Mouse (Mus musculus) cerebellum, adult (tissue): ENCODE measurements around the gene Atxn1.
A peak's percentile ranks its signal among the peaks of the same experiment; 100 is the strongest.

Experiments used
- ATAC-seq: cut with Nextera tagmentation; 2 replicates; pipeline ENCODE4 v1.9.2; 2017; ENCODE audit warnings: mild to moderate bottlenecking, moderate library complexity, mixed read lengths; ENCODE audit not compliant: insufficient number of reproducible peaks, low FRiP score, low TSS enrichment

Atxn1 gene

DNA sequence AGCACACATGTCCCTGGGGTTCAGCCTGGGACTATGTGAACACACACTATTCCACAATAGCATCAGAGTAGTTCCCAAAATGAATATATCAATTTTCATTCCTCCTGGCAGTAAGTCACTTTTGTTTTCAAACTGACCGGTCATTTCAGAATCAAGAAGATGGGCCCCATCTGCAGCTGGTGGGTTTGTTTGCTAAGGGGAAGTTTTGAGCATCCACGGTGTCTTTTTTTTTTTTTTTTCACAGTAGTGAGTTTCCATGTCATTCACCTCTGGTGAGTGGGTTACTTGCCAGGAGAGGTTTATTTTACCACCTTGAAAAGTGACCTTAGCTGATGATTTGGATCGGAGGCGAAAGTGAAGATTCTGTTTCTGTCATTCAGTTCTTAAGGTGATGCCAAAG is 166.6 kb downstream of the Atxn1 start:
- no peak for ATAC-seq

DNA sequence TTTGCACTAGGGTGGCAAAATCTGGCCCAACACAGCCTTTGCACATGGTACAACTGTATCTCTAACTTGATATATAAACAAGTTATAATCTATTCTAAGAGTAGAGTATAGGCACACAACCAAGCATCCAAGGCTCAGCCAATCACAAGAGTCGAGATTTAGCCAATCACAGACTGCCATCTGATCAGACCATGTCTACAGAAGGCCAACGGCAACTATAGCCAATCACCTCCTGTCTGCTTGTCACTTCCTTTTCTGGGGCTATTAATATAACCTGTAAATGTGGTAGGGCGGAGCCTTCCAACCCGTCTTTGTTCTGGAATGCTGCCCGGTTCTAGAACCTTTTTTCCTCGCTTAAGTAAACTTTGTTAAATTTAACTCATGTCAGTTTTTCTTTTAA is 167.1 kb downstream of the Atxn1 start:
- no peak for ATAC-seq

DNA sequence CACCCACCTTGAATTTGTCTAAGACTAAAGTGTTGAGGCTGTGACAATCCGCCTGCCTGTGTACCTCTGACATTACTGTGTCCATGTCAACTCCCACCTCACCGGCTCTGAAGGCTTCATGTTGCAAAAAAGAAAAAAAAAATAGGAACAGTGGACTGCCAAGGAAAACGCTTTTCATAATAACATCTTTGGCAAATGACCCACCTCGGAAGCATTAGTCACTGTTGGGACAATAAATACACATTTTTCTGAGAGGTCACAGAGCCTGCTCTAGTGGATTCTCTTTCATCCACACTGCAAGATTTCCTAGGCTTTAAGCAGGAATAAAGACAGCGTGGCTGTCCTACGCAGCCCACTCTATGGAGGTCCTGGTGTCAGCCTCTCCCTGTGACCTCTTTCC is 168.5 kb downstream of the Atxn1 start:
- no peak for ATAC-seq

DNA sequence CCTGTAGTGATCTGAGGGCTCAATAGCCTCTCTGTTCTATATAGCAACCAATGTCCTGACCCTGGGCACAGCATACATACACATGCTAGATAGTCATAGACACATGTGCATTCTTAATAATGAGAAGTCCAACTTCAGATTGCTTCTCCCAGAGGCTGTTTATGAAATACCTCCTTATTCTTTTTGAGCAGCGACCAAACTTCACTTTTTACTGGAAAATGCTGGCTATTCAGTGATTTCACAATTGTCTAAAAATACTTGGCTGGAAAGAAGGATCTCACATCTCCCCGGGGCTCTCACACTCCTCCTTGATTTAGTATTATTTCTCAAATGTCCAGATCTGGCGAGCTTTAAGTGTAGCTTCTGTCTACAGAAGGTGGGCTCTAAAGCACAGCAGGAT is 171.0 kb downstream of the Atxn1 start:
- ATAC-seq, result no peak

DNA sequence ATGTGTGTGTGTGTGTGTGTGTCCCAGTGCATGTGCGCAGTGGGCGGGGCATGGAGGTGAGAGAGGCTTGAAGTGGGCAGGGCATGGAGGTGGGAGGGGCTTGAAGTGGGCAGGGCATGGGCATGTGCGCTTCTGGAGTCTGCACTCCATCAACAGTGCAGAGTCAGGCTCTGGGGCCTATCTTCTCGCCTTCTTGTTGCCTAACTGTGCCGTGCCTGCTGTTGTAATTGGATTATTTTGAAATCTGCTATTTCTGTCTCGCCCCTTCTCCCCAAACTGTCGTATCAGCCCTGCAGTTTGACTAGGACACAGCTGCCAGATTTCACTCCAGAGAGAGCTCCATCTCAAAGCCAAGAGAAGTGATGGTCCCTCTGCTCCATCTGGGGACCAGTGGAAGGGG is 178.4 kb downstream of the Atxn1 start:
- ATAC-seq, result no peak

DNA sequence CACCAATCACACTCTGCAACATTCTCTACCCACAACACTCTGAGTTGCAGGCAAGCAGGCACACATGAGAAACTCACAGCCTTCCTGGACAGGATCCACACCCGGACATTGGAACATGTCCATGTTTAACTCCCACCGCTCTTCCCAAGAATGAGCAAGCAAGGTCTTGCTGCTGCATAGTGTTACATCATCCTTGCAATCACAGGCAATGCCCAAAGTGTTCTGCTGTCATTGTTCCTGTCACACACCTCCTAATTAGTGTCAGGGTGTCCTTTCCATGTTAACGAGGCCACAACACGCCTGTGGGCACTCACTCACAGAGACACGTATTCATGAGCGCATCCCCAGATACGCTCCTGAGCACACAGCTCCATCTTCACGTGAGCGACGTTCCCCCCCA is 181.1 kb downstream of the Atxn1 start:
- no peak for ATAC-seq

DNA sequence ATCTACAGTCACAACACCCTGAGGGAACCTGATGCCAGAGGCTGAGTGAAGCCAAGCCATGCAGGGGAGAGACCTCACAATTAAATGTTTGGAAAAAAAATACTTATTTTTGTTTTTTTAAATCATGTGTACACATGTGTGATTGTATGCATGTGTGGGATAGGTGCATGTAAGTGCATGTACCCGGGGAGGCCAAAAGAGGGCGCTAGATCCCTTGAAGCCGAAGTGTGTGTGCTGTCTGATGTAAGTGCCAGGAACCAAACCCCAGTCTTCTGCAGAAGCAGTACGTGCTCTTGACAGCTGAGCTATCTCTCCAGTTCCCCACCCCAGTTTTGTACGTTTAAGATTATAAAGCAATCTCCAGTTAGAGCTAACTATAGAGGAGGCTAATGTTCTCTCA is 186.1 kb downstream of the Atxn1 start:
- ATAC-seq, result no peak

DNA sequence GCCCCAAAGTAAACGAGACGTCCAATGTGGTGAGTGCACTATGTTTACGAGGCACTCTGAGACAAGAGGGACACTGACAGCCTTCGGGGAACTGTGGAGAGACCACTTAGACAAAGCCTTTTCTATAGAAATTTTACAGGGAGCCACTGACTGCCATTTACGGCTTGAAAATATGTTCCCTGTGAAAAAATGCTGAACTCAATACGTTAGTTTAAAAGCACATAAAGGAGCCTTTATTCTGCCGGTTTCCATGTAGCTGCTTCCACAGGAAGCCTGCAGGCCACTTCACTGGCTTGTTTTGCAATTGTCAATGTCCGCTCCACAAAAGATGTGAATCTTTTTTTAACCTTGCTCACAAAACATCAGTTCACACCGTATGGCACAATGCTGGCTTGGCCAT is 186.6 kb downstream of the Atxn1 start:
- no peak for ATAC-seq

DNA sequence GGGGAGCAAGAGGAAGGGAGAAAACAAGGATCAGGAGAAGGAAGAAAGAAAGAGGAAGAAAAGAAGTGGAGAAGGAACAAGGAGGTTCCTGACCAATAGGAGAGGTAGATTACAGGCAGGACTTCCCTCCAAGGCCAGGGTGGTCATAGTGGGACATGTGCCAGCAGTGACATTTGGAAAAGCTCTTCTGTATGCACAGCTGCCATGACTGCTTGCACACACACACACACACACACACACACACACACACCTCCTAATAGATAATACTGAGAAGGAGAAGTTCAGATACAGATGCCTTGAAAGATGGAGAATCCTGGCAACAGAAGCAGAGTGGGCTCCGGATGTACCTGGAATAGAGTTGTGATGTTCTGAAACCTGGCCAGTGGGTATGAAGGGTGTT is 189.3 kb downstream of the Atxn1 start:
- no peak for ATAC-seq

DNA sequence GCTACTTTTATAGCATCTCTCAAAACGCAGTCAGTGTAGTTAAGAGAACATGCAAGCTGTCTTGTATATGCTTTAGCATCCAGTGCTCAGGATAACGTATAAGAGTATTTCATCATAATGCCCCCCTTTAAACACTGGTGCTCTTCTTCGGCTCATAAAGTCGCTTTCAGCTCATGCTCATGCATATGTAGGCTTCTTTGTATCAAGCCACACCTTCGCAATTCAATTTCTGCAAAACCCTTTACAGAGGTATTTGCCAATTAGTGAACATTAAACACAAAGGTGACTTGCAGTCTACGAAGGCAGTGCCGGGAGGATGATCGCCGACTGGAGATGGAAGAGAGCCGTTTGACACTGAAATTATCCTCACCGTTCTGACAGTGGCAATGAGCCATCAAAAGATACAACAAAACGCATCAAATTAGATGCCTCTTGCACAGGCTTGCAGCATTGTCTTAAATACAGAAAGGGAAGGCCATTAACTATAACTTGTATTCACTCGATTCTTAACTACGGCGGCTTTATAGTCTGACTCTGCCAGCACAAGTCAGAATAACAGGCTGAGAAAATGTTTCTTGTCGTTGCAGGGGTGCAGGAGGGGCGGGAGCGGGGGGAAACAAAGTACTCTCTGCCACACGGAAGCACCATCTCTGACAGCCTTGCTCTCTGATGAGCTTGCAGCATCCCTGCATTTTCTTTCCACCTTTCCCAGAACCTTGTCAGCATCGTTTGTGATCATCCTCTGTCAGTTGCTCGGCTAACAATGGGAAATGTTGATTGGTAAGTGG is 191.2 kb downstream of the Atxn1 start:
- no peak for ATAC-seq

DNA sequence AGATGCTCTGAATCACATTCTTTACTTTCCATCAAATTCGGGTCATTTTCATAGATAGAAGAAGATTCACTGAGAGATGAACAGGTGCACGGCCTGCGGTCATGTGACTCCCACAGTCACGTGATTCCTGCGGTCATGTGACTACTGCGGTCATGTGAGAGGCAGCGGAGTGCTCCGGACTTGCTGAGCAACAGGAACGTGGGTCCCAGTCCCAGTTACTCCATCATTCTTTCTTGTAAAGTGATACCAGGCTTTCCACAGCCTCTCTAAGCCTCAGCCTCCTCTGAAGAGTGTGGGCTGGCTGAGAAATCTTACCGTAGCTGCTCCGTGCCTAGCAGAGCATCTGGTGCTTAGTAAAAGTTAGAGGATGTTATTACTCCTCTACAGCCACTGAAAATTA is 195.1 kb downstream of the Atxn1 start:
- ATAC-seq, result no peak

DNA sequence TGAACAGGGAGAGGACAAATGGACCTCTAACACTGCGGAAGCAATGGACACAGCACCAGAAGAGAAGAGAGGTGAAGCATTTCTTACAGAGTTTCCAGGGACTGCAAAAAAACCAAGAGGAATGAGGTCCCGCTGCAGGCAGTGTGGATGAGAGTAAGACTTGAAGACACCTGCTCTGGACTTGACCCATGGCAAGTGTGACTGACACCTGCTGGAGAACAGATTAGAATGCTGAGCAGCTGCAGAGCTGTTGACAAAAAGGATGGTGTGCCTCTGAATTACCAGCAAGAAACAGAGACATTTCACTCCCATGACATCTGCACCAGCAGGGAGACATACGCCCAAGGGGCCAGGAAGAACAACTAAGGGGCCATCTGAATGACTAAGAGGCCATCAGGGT is 196.6 kb downstream of the Atxn1 start:
- no peak for ATAC-seq

DNA sequence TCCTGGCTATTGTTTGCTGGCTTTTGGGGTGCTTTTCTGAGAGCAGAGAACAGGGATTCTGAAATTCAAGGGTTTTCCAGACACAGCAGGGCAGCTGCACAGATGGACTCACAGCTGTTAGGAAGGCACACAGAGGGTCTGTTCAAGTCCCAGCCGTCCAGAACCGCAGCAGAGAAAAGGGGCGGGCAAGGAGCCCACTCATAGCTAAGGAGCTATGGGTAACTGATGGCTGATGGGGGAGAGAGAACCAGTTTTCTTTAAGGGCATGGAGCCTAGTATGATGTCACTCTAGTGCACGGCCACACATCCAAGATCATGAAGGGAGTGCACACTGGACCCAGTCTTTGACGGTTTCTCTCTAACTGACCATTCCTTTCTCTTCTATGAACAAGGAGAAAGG is 200.5 kb downstream of the Atxn1 start:
- ATAC-seq, result no peak

DNA sequence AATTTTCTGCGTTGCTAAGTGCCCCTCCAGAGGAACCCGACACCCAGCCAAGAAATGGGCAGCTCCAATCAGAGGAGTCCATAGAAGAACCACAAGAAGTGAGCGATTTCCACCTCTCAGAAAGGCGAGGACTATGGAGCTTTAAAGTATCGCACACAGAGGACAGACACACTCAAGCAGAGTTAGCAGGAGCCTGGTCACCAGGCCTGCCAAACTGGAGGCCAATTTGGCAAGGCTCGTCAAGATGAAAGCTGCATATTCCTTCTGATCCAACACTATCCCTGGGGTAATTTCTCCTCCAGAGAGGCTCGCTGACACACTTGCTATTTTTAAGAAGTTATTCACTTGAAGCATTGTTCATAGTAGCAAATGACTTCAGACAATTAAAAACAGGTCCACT is 202.5 kb downstream of the Atxn1 start:
- ATAC-seq, result peak; percentile 90

DNA sequence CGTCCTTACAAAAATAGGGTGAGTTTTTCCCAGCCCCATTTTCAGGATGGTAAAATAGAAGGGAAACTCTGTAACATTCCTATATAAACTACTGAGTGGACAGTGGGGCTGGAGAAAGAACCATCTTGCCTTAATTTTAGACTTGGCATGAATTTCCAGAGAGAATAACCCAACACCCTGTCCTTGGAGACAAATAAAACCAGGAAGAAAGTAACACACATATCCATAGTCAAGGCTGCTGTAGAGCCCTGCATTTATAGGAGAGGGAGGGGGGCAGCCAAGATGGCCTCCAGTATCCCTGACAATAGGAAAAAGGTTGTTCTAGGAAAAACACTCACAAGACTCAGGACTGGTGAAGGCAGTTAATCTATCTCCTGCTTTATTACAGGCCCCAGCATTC is 210.3 kb downstream of the Atxn1 start:
- no peak for ATAC-seq

DNA sequence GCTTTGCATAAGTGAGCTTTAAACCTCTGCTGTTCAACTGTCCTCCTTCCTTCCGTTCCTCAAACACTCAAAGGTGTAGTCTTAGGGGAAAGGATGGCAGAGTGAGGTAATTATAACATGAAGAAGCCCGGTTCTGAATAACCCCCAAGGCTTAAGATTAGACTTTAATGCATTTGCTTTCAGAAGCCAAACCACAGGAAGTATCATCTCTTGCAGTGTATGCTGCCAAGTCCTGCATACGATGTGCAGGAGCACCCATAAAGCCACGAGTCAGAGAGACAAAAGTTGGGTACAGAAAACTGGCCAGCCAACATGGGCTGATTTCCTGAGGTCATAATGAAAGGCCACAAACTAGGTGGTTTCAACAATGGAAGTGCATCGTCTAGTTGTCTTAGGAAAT is 212.3 kb downstream of the Atxn1 start:
- ATAC-seq, result no peak

DNA sequence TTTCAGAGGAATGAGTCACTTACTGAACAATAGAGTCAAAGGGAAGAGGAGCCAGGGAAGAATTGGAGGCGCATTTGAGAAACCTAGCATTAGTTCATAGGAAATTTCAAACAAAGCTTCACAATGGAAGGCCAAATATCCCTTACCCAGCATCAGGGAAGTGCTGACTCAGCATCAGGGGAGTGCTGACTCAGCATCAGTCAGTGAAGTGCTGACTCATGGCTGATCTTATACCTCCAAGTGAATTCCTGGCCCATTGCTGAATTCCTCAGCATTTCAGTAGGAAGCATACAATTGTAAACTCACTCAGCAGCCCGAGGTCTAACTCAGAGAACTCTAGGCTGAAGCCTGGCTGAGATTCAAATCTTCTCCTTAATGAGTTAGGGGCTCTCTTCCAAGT is 213.6 kb downstream of the Atxn1 start:
- ATAC-seq, result no peak

DNA sequence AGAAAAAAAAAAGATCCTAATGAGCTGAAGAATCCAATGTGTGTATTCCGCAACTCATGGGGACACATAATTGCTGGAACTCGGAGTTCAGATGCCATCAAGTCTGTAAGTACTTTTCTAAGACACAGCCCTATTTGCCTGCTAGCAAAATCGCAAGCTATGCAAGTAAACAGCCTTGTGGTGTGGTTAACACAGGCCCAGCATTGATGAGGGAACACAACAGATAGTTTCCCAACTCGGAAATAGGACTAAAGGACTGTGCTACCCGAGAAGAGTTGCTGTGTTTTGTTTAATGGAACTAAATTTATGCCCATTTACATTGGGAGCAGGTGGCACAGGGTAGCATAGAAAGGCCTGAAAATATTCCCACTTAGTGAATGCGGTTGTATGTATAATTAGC is 214.2 kb downstream of the Atxn1 start:
- no peak for ATAC-seq

DNA sequence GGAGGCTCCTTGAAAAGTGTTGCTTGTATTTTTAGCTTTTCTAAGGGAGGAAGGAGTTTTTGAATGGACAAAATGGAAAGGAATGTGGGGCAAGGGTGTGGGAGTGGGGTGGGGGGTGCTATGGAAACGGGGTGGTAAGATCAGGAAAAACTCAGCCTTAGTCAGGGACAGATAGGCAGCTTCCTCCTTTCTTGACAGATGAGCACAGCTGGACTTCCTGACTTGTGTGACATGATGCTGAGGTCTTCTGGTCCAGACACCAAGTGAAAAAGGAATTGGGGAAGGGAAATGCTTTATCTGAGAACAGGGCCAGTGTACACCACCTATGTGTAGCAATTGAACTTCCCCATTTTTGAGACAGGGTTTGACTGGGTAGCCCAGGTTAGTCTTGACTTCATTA is 214.9 kb downstream of the Atxn1 start:
- no peak for ATAC-seq

DNA sequence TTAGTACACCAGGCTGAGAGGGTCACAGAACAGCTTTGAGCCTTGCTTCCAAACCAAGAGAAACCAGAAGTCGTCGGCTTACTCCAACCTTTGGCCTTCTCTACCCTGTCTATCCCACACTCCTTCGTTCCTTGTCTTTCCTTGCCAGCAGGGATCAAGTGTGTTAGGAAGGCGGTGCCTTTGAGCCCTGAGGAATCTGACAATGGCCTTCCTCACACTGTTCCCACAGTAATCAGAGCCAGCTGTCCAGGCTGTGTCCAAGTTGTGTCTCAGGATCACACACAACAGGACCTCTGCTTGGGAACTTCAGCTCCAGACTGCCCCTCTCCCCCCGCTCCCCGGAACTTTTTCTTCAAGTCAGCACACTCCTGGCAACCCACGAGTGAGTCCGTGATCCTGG is 215.6 kb downstream of the Atxn1 start:
- no peak for ATAC-seq

DNA sequence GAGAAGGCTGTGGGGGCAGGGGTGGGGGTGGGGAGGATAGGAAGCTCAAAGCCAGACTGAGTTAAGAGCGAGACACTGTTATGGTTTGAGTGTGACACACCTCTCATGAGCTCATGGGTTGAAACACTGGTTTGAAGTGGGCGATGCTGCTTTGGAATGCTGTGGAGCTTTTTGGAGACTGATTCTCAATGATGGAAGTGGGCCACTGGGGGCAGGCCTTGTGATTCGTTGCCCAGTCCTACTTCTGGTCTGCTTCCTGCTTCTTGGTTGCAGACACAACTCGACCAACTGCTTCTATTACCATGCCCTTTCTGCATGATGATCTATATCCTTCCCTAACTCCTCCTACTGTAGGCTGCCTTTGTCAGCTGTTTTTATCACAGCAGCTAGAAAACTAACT is 216.1 kb downstream of the Atxn1 start:
- ATAC-seq, result no peak

DNA sequence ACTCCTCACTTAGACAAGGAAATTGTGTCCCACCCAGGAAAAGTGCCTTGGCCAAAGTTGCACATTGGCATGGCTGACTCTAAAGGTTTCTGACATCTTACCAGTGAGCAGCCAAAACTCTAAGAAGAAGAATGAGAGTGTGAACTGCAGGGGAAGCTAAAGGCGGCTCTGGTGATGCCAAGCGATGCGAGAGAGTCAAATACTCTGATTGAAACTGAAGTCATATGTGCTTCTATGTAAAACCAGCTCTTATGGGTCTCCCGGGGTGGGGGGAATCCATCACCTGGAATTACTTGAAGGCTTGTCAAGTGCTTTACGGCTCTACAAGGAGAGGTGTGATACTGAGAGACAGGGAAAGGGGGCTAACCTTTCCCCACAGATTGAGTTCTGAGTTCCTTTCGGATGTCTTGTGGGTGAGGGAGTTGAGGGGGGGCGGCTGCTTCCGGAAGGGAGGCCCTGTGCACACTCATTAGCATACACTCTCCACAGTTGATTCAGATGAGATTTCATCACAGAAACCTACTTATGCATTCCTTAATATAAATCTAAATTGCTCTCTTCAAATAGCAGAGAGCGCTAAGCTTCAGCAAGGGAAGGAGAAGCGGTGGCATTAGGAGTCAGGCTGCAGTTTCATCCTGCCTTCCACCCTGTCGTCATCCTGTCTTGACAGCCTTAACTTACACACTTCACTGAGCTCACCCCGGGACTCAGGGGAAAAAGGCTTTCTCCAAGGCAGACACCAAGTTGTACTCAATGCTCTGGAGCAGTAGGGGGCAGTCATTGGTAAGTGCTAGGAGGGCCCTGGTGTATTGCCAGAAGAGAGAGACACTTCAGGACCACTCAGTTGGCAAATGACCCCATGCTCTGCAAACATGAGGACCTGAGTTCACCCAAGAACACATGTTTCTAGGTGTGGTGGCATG is 218.7 kb downstream of the Atxn1 start:
- no peak for ATAC-seq
